Mouse (Mus musculus) CH12.LX (cell line): ENCODE results near the gene Mapkbp1. TPM values are rescaled to one million over a fixed set of nuclear protein-coding genes. Genes with fewer than 3 reads are reported as not detected.

Experiments
- DNase-seq: peaks from one replicate; pipeline ENCODE4 v3.0.0-alpha.2; 2013; ENCODE audit errors: extremely low read depth
- H3K27ac ChIP-seq: 2 replicates; pipeline ENCODE4 v1.5.1; 2012; ENCODE audit warnings: low read depth, mild to moderate bottlenecking, control low read depth, moderate library complexity; ENCODE audit not compliant: insufficient read depth
- H3K27me3 ChIP-seq: replicated peaks from 2 replicates; pipeline ENCODE3; 2012; ENCODE audit warnings: inconsistent platforms
- H3K36me3 ChIP-seq, 2 experiments: replicated peaks in 1 of 2; 2 replicates each; pipeline versions ENCODE3 to v1.6.1; 2012; ENCODE audit warnings: inconsistent platforms in 1 of 2, low read length in 1 of 2, mild to moderate bottlenecking in 1 of 2, mixed read lengths in 1 of 2, moderate library complexity in 1 of 2; ENCODE audit not compliant: control insufficient read depth in 1 of 2, insufficient read depth in 1 of 2
- H3K4me1 ChIP-seq, 2 experiments: 2 replicates each; pipeline ENCODE4 v1.6.1; 2012; ENCODE audit warnings: inconsistent platforms in 1 of 2, moderate library complexity in 1 of 2; ENCODE audit not compliant: insufficient read depth in 2 of 2, control insufficient read depth in 1 of 2
- H3K4me2 ChIP-seq: 2 replicates; pipeline ENCODE4 v1.6.1; 2012; ENCODE audit warnings: low read depth, mild to moderate bottlenecking, control low read depth; ENCODE audit not compliant: poor library complexity, insufficient read depth, severe bottlenecking
- H3K4me3 ChIP-seq, 3 experiments: fragments of 150-350 bp in 1 of 3; sonication (generic) in 1 of 3; replicated peaks in 1 of 3; 2 replicates each; pipeline versions ENCODE3 to v1.5.1; 2011 to 2012; ENCODE audit warnings: low read depth in 2 of 3, low read length in 2 of 3, mild to moderate bottlenecking in 2 of 3, moderate library complexity in 2 of 3, control low read depth in 1 of 3, improper control_type of control experiment in 1 of 3, inconsistent platforms in 1 of 3, mixed read lengths in 1 of 3; ENCODE audit not compliant: poor library complexity in 1 of 3
- H3K79me2 ChIP-seq: replicated peaks from 2 replicates; pipeline ENCODE4 v1.6.1; 2012; ENCODE audit warnings: mild to moderate bottlenecking, moderate library complexity; ENCODE audit not compliant: control insufficient read depth, poor library complexity, insufficient read depth, severe bottlenecking; ENCODE audit errors: extremely low read depth
- H3K9ac ChIP-seq: 2 replicates; pipeline ENCODE4 v1.6.1; 2012; ENCODE audit warnings: low read depth, mild to moderate bottlenecking, control low read depth, moderate library complexity; ENCODE audit not compliant: insufficient read depth
- H3K9me3 ChIP-seq: replicated peaks from 2 replicates; pipeline ENCODE3; 2012; ENCODE audit warnings: low read length, inconsistent platforms, mixed read lengths
- GABPA ChIP-seq: IDR thresholded peaks from 2 replicates; pipeline ENCODE4 v1.6.1; 2012; ENCODE audit warnings: low read depth, low read length, improper control_type of control experiment, inconsistent platforms; ENCODE audit not compliant: insufficient replicate concordance
- JUND ChIP-seq: conservative IDR thresholded peaks from 2 replicates; pipeline ENCODE4 v1.6.1; 2011; ENCODE audit warnings: low read depth, low read length, improper control_type of control experiment
- MEF2A ChIP-seq: IDR thresholded peaks from 2 replicates; pipeline ENCODE4 v1.6.1; 2014; ENCODE audit warnings: low read depth, mild to moderate bottlenecking, inconsistent platforms, low read length, improper control_type of control experiment, borderline replicate concordance
- PAX5 ChIP-seq: IDR thresholded peaks from 2 replicates; pipeline ENCODE4 v1.6.1; 2012; ENCODE audit warnings: low read length, inconsistent platforms, mixed read lengths
- POLR2A ChIP-seq: IDR thresholded peaks from 2 replicates; pipeline ENCODE4 v1.6.1; 2011; ENCODE audit warnings: low read depth, mild to moderate bottlenecking, improper control_type of control experiment, low read length
- RCOR1 ChIP-seq: conservative IDR thresholded peaks from 2 replicates; pipeline ENCODE4 v1.6.1; 2012; ENCODE audit warnings: low read depth, mild to moderate bottlenecking, inconsistent platforms, low read length, improper control_type of control experiment
- SMC3 ChIP-seq: IDR thresholded peaks from 2 replicates; pipeline ENCODE4 v1.6.1; 2011; ENCODE audit warnings: low read depth, low read length, improper control_type of control experiment
- TBP ChIP-seq: conservative IDR thresholded peaks from 2 replicates; pipeline ENCODE4 v1.6.1; 2011; ENCODE audit warnings: low read depth, low read length, improper control_type of control experiment
- USF1 ChIP-seq: IDR thresholded peaks from 2 replicates; pipeline ENCODE4 v1.6.1; 2014; ENCODE audit warnings: low read depth, mild to moderate bottlenecking, inconsistent platforms, low read length, improper control_type of control experiment
- USF2 ChIP-seq: conservative IDR thresholded peaks from 2 replicates; pipeline ENCODE4 v1.6.1; 2011; ENCODE audit warnings: low read depth, low read length, improper control_type of control experiment
- dilution Hi-C: fragments of 300-500 bp; cut with MboI; formaldehyde crosslinking; loops from 2 replicates; pipeline ENCODE4 v1.14.3; 2020; ENCODE audit warnings: low sequenced_read_pairs; ENCODE audit not compliant: extremely low pct_unique_long_range_greater_than_20kb, extremely low pct_ligation_motif_present
- in situ Hi-C: fragments of 300-500 bp; cut with MboI; formaldehyde crosslinking; loops from 3 replicates; pipeline ENCODE4 v1.14.3; 2019; ENCODE audit warnings: low sequenced_read_pairs, low pct_ligation_motif_present, low pct_unique_long_range_greater_than_20kb, mixed read lengths
- polyA plus RNA-seq: library from polyadenylated mRNA; unstranded; fragments of >175 nt; gene quantifications from 2 replicates; pipeline ENCODE4 v1.2.1, GENCODE M21; 2012; ENCODE audit warnings: low read depth; ENCODE audit not compliant: insufficient read length
- total RNA-seq, 2 experiments: library from RNA; depleted of rRNA; stranded (reverse); fragments of 300-350 nt in 1 of 2; fragments of >200 nt in 1 of 2; gene quantifications; 2 replicates each; pipeline ENCODE4 v1.2.3; 2012 to 2014

Mapkbp1 gene
- total and polyA plus RNA-seq, 3 experiments = 1.9 to 7.0 (median 4.3) TPM

- DNase-seq = no peak
- Histone ChIP-seq H3K36me3 (peaks cover 0 to 29% of the 10 kb centered on the region in 2 experiments), H3K9ac (no peak overlapping the region), H3K27ac (no peak overlapping the region), H3K27me3 (no peaks in the 10 kb centered on the region), H3K4me1 (peaks cover 10 to 18% of the 10 kb centered on the region in 2 experiments; a peak in 3 of 4 replicates), H3K4me2 (no peak overlapping the region), H3K9me3 (no peaks in the 10 kb centered on the region), H3K79me2 (no peaks in the 10 kb centered on the region), H3K4me3 (no peak overlapping the region)
- dilution Hi-C loops = no loop called here
- TF ChIP-seq TBP (no peak), JUND (no peak), PAX5 (no peak)
- in situ Hi-C loops = no loop called here
These were observed 29.5 kb downstream of the Mapkbp1 start for GRCm38 (mm10) chr2:120001956-120002355.

GRCm38 (mm10) chr2:120003970-120004369 lies 31.5 kb downstream of the Mapkbp1 start:
- H3K9me3 ChIP-seq = no peaks in the 10 kb centered on the region
- no peak overlapping the region for H3K27ac ChIP-seq
- H3K36me3 ChIP-seq = peaks cover 0 to 23% of the 10 kb centered on the region in 2 experiments
- H3K9ac ChIP-seq = no peak overlapping the region
- no peak for DNase-seq
- peaks cover 10 to 18% of the 10 kb centered on the region in 2 experiments; a peak in 3 of 4 replicates for H3K4me1 ChIP-seq
- H3K4me3 ChIP-seq = no peak overlapping the region
- no peak overlapping the region for H3K4me2 ChIP-seq
- no peaks in the 10 kb centered on the region for H3K27me3 ChIP-seq
- no peaks in the 10 kb centered on the region for H3K79me2 ChIP-seq
- in situ Hi-C loops = no loop called here
- dilution Hi-C loops = no loop called here
- TF ChIP-seq TBP = no peak
- TF ChIP-seq USF2 = no peak
- no peak for TF ChIP-seq MEF2A
- no peak for TF ChIP-seq POLR2A
- no peak for TF ChIP-seq USF1
- TF ChIP-seq GABPA = no peak
- no peak for TF ChIP-seq SMC3

- Histone ChIP-seq H3K27ac (no peak overlapping the region), H3K4me3 (no peak overlapping the region), H3K4me1 (peaks cover under 1 to 8% of the 10 kb centered on the region in 2 experiments; a peak in 3 of 4 replicates), H3K9ac (no peak overlapping the region), H3K79me2 (no peaks in the 10 kb centered on the region), H3K27me3 (no peaks in the 10 kb centered on the region), H3K36me3 (peaks cover 0 to 21% of the 10 kb centered on the region in 2 experiments), H3K4me2 (no peak overlapping the region), H3K9me3 (no peaks in the 10 kb centered on the region)
- dilution Hi-C loops = no loop called here
- no peak for DNase-seq
- no peak for TF ChIP-seq JUND
- no peak for TF ChIP-seq RCOR1
- no peak for TF ChIP-seq USF2
- in situ Hi-C loops = no loop called here
These were observed 34.2 kb downstream of the Mapkbp1 start for GRCm38 (mm10) chr2:120006696-120007095.
